Mouse (Mus musculus): Measurements from ENCODE around the gene Tnrc18.
A peak's percentile ranks its signal among the peaks of the same experiment; 100 is the strongest.

Tnrc18 gene

DNA sequence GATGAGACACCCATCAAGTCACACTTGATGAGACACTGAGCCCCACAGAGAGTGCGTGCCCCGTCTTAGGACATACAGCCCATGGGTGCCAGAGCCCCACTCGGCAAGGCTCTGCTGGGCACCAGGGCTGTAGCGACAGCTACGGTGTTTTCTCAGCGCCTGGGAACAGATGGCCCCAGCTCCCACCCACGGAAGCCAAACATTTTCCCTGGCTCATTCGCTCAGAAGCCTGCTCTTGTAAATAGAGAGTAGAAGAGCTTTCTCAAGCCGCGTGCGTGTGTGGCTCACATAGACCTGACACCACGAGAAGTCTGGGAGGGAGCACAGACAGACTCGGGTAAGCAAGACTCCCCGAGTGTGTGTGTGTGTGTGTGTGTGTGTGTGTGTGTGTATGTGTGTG lies 125.2 kb downstream of the Tnrc18 start, which contains the start of gene Slc29a4:
Gene Slc29a4, plus strand, starts transcription at position 265 of the 400 bp plus-strand sequence.
- DNase-seq (ENCODE audit: low read depth) = no peak

DNA sequence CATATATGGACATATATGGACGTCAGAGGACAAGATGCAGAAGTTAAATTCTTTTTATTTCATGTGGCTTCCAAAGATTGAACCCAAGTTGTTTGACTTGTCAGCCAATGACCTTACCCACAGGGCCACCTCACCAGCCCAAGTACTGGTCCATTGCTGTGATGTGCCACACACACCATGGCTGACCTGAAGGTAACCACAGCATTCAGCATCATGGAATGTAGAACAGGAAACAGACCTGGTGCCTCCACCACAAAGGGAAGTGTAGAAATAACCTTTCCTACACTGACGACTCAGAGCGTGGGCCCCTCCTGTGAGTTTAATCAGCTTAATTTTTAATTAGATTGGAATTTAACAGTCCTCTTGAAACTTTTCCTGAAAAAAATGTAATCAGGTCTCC lies 127.1 kb downstream of the Tnrc18 start:
- no peak for DNase-seq (ENCODE audit: low read depth)

DNA sequence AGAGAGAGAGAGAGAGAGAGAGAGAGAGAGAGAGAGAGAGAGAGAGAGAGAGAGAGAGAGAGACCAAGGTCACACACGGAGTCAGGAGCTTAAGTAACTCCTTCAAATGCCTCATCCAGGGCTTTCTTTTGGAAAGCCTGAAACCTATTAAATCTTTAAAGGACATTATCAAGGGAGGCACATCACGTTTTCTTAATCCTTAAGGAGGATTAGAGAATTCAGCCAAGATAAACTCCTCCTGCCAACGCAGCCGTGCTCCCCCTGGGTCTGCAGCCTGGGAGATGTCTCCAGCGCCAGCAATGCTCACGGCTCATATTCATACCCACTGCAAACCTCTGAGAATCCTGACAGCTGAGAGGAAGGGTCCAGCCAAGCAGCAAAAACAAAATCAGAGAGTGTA lies 128.6 kb downstream of the Tnrc18 start:
- DNase-seq (ENCODE audit: low read depth) = no peak

DNA sequence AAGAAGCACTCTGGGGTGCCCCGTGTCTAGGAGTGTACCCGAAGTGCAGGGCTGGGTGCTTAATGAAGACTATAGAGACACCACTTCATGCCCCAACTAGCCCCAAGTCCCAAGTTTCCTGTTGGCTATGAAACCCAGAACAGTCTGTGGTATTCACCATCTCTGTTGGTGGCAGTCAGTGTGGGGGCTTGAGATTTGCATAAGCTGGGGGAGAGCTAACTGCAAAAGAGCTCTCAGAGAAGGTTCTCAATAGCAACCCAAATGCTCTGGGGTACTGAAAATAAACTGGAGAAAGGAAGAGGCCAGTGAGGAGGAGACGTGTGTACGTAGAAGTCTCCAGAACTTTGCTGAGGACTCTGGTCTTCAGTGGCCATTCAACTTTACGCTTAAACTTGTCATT lies 134.9 kb downstream of the Tnrc18 start:
- DNase-seq (ENCODE audit: low read depth) = no peak

GRCm38 (mm10) chr5:142681911-142682310 lies 135.6 kb downstream of the Tnrc18 start:
- DNase-seq (ENCODE audit: low read depth) = peak; percentile 32

GRCm38 (mm10) chr5:142679065-142679464 lies 138.4 kb downstream of the Tnrc18 start:
- no peak for DNase-seq (ENCODE audit: low read depth)

DNA sequence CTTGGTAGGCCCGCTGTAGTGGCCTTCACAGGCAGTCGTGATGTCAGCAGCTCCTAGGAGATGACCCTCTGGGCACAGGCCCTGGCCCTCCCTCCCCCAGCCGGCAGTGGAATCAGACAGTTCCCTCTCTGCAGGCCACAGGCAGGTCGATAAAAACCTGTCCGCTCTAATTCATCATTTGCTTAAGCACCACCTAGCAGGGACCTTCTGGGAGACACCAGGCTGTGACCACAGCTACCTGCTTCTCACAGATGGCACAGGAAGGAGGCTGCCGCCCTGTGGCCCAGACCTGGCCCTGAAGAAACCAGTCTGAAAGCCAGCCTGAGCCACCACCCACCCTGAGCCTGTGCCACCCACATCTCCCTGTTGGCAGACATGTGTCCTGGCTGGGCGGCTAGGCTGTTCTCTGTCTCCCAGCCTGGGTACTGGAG lies 139.3 kb downstream of the Tnrc18 start:
- DNase-seq (ENCODE audit: low read depth) = no peak
